Mouse (Mus musculus): Measurements from ENCODE around the gene Erfe.

Gene Erfe

DNA sequence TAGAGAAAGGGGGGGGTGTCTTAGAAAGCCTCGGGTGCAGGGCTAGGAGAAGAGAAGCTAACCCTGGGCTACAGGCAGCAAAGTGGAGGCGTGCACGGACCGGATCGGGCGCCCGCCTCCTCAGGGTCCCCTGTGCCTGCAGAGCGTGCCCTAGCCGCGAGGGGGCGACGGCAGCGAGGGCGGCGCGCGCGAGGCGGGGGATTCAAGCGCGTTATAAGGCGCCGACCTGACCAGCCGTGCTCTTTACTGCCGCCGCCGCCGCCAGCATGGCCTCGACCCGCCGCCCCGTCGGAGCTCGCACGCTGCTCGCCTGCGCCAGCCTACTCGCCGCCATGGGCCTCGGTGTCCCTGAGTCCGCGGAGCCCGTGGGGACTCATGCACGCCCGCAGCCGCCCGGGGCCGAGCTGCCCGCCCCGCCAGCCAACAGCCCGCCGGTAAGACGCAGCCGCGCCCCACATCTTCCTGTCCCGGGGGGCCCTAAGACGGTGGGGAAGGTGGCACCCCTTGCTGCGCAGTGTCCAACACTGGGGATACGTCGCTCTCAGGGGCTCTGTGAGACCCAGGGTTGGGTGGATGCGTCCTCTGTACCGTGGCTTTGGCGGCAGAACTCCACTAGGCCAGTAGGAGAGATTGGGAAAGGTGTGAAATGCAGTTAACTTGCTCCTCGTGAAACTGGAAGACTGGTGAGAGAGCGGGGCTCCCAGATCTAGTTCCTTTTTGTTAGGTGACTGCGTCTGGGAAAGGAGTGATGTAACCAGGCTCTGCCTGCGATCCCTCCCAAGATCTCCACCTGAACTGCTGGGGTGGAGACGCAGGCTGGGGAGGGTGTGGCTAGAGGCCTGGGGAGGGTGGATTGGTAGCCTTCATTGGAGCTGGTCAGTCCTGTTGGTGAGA is at the start of gene Erfe:
Gene Erfe, plus strand, starts transcription at position 216 of the 894 bp plus-strand sequence.
- DNase-seq (ENCODE audit: low read depth, low spot score), result no peak

- no peak for DNase-seq (ENCODE audit: low read depth, low spot score)
Measured at GRCm38 (mm10) chr1:91317656-91318055, 48.6 kb upstream of the Erfe start.

GRCm38 (mm10) chr1:91321760-91322438 is 44.3 kb upstream of the Erfe start, which contains the start of gene Espnl:
TSS of gene Espnl (plus strand) at chr1:91322075.
- DNase-seq (ENCODE audit: low read depth, low spot score), result no peak

DNA sequence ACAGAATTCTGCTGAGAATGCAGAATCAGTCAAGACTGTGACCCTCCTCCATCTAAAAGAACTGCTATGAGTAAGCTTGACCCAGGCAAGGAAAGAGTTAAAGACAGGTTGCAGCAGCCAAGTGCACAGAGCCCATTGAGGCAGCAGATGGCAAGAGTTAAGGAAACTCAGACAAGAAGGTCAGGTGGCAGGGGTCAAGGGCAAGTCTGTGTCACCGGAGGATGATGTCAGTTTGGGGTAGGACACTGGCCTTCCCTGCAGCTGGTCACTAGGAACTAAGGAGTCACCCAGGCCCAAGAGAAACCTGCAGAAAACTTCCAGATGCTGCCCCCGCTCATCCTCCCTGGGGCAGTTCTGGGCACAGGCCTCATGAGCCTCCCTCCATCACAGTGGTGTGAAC is 41.6 kb upstream of the Erfe start:
- no peak for DNase-seq (ENCODE audit: low read depth, low spot score)

DNA sequence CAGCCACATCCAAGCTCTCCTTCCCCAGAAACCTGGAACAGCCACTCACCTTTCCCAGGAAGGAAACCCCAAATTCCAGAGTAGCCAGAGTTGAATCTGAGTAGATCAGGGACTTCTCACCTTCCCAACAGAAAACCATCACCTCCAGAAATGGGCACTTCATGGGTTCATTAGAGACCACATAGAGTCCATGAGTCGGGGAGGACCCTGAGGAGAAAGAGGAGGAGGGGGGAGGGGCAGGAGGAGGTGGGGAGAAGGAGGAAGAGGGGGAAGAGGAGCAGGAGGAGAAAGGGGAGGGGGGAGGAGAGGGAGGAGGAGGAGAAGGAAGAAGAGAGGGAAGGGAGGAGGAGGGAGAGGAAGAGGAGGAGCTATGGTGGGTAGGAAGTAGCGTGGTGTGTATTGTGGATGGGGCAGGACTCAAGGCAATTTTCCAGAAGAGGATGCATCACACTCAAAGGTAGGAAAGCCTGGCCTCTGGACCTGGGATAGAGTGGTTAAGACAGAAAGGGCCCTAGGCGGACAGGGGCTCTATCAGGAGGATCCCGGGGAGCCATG is 40.7 kb upstream of the Erfe start:
- no peak for DNase-seq (ENCODE audit: low read depth, low spot score)

- peak; percentile 78 for DNase-seq (ENCODE audit: low read depth, low spot score)
Measured at GRCm38 (mm10) chr1:91332102-91332501, 34.1 kb upstream of the Erfe start.

GRCm38 (mm10) chr1:91333582-91333981 is 32.6 kb upstream of the Erfe start:
- no peak for DNase-seq (ENCODE audit: low read depth, low spot score)

- no peak for DNase-seq (ENCODE audit: low read depth, low spot score)
Measured at GRCm38 (mm10) chr1:91337355-91337754, 28.9 kb upstream of the Erfe start.

- no peak for DNase-seq (ENCODE audit: low read depth, low spot score)
Measured at GRCm38 (mm10) chr1:91344001-91344400, 22.2 kb upstream of the Erfe start.

GRCm38 (mm10) chr1:91344921-91345685 is 21.1 kb upstream of the Erfe start:
- DNase-seq (ENCODE audit: low read depth, low spot score), result no peak

- peak; percentile 15 for DNase-seq (ENCODE audit: low read depth, low spot score)
Measured at GRCm38 (mm10) chr1:91346892-91347291, 19.3 kb upstream of the Erfe start.

GRCm38 (mm10) chr1:91350841-91351240 is 15.4 kb upstream of the Erfe start, which contains the start of gene Klhl30:
TSS of gene Klhl30 (plus strand) at chr1:91351016.
- DNase-seq (ENCODE audit: low read depth, low spot score), result no peak

DNA sequence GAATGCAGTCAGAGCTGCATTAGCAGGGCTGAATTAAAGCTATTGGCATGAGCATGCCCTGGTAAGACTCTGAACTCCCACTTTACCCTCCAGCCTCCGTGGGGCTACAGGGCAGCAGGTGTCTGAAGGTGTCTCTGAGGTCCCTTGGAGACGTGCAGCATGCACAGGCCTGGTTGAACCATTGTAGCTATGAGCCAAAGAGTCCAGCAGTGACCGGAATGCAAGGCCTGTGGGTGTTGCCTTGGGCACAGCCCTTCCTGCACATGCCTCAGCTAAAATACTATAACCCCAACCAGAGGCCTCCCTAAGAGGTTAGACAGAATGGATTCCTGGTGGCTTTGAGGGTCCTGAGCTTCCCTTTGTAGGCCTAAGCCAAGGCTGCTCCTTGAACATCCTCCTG is 15.0 kb upstream of the Erfe start:
- DNase-seq (ENCODE audit: low read depth, low spot score), result no peak

DNA sequence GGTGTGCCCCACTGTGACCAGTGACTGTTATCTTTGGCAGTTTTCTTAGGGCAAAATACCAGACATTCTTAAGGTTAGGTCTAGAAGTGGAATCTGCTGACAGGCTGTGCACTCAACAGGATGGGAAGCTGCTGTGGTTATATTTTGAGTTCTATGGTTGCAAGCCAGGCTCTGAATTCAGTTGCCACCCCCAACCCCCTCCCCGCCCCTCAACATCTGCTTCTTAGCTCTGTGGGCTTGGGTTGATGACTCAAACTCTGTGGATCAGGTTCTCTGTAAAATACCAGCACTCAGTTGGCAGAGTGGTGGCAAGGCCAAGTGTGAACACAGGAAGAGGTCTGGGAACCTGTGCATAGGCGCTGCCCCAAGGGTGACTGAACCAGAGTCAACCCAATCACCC is 14.0 kb upstream of the Erfe start:
- peak; percentile 49 for DNase-seq (ENCODE audit: low read depth, low spot score)

GRCm38 (mm10) chr1:91356105-91356504 is 10.1 kb upstream of the Erfe start:
- no peak for DNase-seq (ENCODE audit: low read depth, low spot score)

GRCm38 (mm10) chr1:91362113-91362512 is 4.1 kb upstream of the Erfe start:
- DNase-seq (ENCODE audit: low read depth, low spot score), result no peak

GRCm38 (mm10) chr1:91364822-91365644 is 1.2 kb upstream of the Erfe start:
- no peak for DNase-seq (ENCODE audit: low read depth, low spot score)

DNA sequence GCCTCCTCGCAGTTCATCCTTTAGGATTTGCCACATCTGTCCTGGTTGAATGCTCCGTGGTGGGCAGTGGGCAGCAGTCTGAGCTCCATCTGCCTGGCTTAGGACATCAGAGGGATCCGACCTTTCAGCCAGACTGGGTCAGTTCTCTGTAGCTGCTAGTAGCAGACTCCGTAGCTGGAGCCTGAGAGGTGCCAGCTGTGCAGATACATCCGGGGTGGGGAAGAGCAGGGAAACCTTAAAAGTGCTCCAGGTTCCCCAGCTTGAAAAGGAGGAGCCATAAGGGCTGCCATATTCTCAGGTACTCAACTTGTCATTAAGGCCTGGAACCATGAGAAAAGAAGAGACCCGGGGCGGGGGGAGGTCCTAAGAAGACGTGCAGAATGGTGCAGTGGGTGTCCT is 415 bp upstream of the Erfe start:
- no peak for DNase-seq (ENCODE audit: low read depth, low spot score)

DNA sequence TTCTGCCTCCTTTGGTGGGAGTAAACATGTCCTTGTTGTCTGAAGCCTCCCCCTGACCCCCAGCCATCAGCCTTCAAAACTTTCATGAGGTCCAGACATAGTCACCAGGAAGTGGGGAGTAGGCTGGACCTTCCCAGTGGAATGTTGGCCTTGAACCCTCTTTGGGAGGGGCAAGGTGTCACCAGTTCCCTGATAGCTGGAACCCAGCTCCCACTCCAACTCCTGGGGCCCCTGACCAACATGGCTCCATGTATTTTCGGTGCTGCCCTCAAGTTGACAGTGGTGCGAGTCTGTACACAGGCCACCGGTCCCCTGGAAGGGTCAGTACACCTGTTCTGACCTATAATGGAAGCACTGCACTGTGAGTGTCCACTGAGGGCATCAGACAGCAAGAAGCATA is 1.1 kb downstream of the Erfe start:
- DNase-seq (ENCODE audit: low read depth, low spot score), result no peak

DNA sequence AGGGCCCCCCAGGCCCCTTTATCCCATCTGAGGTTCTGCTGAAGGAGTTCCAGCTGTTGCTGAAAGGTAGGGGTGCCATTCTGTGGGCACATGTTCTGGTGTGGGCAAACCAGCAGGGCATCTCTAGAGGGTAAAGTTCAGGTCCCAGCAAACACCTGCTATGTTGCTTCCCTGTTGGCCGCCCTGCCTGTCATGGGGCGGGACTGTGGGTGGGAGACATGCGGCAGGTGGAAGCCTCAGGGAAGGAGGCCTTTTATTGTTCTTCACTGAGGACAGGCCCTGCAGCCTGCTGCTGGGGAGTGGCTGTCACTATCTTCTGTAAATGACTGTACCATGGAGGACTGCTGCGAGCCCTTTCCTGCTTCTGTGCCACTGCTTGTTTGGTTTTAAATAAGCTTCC is 3.2 kb downstream of the Erfe start:
- DNase-seq (ENCODE audit: low read depth, low spot score), result no peak

DNA sequence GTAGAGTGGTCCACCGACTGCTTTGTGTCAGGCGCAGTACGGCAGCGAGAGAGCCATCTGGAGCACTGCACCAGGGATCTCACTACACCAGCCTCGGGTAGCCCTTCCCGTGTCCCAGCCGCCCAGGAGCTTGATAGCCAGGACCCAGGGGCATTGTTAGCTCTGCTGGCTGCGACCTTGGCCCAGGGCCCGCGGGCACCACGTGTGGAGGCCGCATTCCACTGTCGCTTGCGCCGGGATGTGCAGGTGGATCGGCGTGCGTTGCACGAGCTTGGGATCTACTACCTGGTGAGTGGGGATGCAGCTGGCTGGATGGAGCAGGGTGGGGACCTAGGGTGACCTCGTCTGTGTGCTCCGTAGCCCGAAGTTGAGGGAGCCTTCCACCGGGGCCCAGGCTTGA is 3.8 kb downstream of the Erfe start:
- no peak for DNase-seq (ENCODE audit: low read depth, low spot score)

All from telencephalon, adult 2 months (tissue).